Mouse (Mus musculus) hindbrain, embryonic 15.5 days (tissue): Measurements from ENCODE around the gene Egfr. TPM values are rescaled to one million over a fixed set of nuclear protein-coding genes. Genes with fewer than 3 reads are reported as not detected.

Experiments used
- ATAC-seq: fragments of 200-750 bp; cut with Nextera tagmentation; 2 replicates; pipeline ENCODE4 v1.8.0; 2017; ENCODE audit warnings: low read depth, moderate number of reproducible peaks, moderate TSS enrichment; ENCODE audit not compliant: low FRiP score
- H3K27ac ChIP-seq: fragments of 300-500 bp; sonication (generic); replicated peaks from 2 replicates; pipeline ENCODE4 v1.5.1; 2015; ENCODE audit warnings: mild to moderate bottlenecking, inconsistent platforms
- H3K27me3 ChIP-seq: fragments of 300-500 bp; sonication (generic); 2 replicates; pipeline ENCODE4 v1.6.1; 2015; ENCODE audit warnings: control low read depth, inconsistent platforms
- H3K36me3 ChIP-seq: fragments of 300-500 bp; sonication (generic); 2 replicates; pipeline ENCODE4 v1.6.1; 2015; ENCODE audit warnings: control low read depth, inconsistent platforms
- H3K4me1 ChIP-seq: fragments of 300-500 bp; sonication (generic); replicated peaks from 2 replicates; pipeline ENCODE4 v1.6.1; 2015; ENCODE audit warnings: control low read depth, inconsistent platforms
- H3K4me2 ChIP-seq: fragments of 300-500 bp; sonication (generic); 2 replicates; pipeline ENCODE4 v1.6.1; 2015; ENCODE audit warnings: moderate library complexity, mild to moderate bottlenecking, inconsistent platforms
- H3K4me3 ChIP-seq: fragments of 300-500 bp; sonication (generic); 2 replicates; pipeline ENCODE4 v1.5.1; 2015; ENCODE audit warnings: mild to moderate bottlenecking, inconsistent platforms
- H3K9ac ChIP-seq: fragments of 300-500 bp; sonication (generic); 2 replicates; pipeline ENCODE4 v1.6.1; 2015; ENCODE audit warnings: inconsistent platforms
- H3K9me3 ChIP-seq: fragments of 300-500 bp; sonication (generic); 2 replicates; pipeline ENCODE4 v1.6.1; 2016; ENCODE audit warnings: control low read depth, inconsistent platforms
- WGBS: fragments of 180-500 bp; shearing (Covaris S2); methylation state at CpG from one replicate; pipeline ENCODE4 v1.1.7; 2015; 5-methylcytosine and 5-hydroxymethylcytosine counted together
- polyA plus RNA-seq: library from polyadenylated mRNA; unstranded; fragments of >200 nt; fragmentation: Nextera tagmentation; extraction: Ambion mirVana; gene quantifications from 2 replicates; pipeline ENCODE4 v1.2.1, GENCODE M21; 2015

Gene Egfr
- polyA plus RNA-seq, 1 experiment from 2014 or later, result 7.3 TPM

GRCm38 (mm10) chr11:16914756-16915155 lies 162.8 kb downstream of the Egfr start:
- H3K27me3 ChIP-seq, result no peaks in the 10 kb centered on the region
- no peaks in the 10 kb centered on the region for H3K4me1 ChIP-seq
- no peaks in the 10 kb centered on the region for H3K9me3 ChIP-seq
- H3K4me3 ChIP-seq, result no peak overlapping the region
- no peak for ATAC-seq
- WGBS, result 74% methylated on average over 3 of the region's 3 CpGs
- no peak overlapping the region for H3K27ac ChIP-seq
- H3K36me3 ChIP-seq, result no peaks in the 10 kb centered on the region
- no peak overlapping the region for H3K4me2 ChIP-seq
- H3K9ac ChIP-seq, result no peak overlapping the region

DNA sequence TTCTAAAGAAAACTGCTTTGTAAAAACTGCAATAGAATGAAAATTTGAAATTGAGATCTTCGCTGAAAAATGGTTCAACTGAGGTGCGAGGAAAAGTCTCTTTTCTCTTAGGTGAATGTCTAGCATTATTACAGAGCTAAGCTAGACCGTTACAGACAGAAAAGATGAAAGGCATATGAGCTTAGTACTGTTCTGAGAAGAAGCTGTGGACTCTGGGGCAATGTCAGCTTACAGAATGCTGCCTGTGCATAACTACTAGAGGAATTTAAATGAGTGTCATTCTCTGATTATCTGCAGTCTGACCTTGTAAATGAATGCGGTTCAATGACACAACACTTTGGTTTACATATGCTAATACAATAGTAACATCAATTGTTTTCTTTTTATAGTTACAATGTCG lies 163.8 kb downstream of the Egfr start:
- H3K27ac ChIP-seq, result no peak overlapping the region
- no peak for ATAC-seq
- H3K27me3 ChIP-seq, result no peaks in the 10 kb centered on the region
- 65% methylated on average over 5 of the region's 5 CpGs for WGBS
- H3K4me3 ChIP-seq, result no peak overlapping the region
- H3K4me2 ChIP-seq, result no peak overlapping the region
- no peaks in the 10 kb centered on the region for H3K9me3 ChIP-seq
- no peak overlapping the region for H3K9ac ChIP-seq
- H3K36me3 ChIP-seq, result no peaks in the 10 kb centered on the region
- H3K4me1 ChIP-seq, result no peaks in the 10 kb centered on the region

DNA sequence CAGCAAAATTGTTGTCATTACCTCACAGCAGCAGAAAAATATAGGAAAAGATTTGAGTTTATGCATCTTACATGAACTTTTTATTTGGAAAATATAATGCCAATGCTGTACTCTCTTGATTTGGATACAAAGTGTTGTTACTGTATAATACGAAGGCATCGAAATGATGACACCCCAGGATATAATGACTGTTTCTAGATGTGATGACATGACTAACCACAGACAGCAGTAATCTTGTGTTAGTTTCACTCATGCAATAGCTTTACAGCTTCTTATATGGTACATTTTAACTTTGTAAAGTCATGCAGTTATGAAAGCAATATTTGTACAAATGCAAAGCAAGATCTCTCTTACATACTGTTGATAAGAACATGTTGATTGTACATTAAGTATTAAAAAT lies 165.5 kb downstream of the Egfr start:
- Histone ChIP-seq H3K27me3 (no peaks in the 10 kb centered on the region), H3K4me1 (no peaks in the 10 kb centered on the region), H3K9me3 (no peaks in the 10 kb centered on the region), H3K4me3 (no peak overlapping the region), H3K36me3 (no peaks in the 10 kb centered on the region), H3K4me2 (no peak overlapping the region), H3K27ac (no peak overlapping the region), H3K9ac (no peak overlapping the region)
- 96% methylated on average over 2 of the region's 2 CpGs for WGBS
- no peak for ATAC-seq

- Histone ChIP-seq H3K4me2 (no peak overlapping the region), H3K9ac (no peak overlapping the region), H3K27ac (no peak overlapping the region), H3K27me3 (no peaks in the 10 kb centered on the region), H3K9me3 (no peaks in the 10 kb centered on the region), H3K4me3 (no peak overlapping the region), H3K4me1 (no peaks in the 10 kb centered on the region), H3K36me3 (no peaks in the 10 kb centered on the region)
- 94% methylated on average over 3 of the region's 3 CpGs for WGBS
- no peak for ATAC-seq
Measured at GRCm38 (mm10) chr11:16932159-16932558, 180.2 kb downstream of the Egfr start.

GRCm38 (mm10) chr11:16935577-16936236 lies 183.7 kb downstream of the Egfr start:
- no peak overlapping the region for H3K27ac ChIP-seq

DNA sequence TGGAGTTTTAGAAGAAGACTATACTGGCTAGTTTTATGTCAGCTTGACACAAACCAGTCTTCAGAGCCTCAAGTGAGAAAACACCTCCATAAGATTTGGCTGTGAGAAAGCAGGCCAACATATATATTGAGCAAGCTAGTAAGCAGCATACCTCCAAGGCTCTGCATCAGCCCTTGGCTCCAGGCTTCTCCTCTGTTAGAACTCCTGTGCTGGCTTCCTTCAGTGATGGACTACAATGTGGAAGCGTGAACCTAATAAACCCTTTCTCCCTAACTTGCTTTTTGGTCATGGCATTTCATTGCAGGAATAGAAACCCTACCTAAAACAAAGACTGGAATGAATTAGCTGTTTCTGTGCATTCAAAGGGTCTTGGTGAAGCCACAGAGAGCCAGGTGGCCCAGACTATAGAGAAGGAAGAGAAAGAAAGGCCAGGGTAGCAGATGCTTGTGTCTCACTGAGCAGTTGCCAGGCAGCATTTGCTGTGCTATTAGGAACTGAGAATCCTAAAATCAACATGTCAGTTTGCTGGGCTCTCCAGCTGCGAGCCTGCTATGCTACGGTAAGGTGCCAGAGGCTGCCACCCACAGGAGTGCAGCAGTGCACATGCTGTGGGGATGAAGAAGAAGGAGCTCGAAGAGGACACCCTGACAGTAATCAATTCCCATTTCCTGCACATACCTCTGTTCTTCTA lies 189.2 kb downstream of the Egfr start:
- Histone ChIP-seq H3K27ac (peak overlapping the region; percentile 69), H3K4me3 (no peak overlapping the region), H3K9me3 (no peaks in the 10 kb centered on the region), H3K27me3 (no peaks in the 10 kb centered on the region), H3K9ac (no peak overlapping the region), H3K4me2 (no peak overlapping the region), H3K4me1 (peaks cover 10% of the 10 kb centered on the region), H3K36me3 (no peaks in the 10 kb centered on the region)
- WGBS, result 14% methylated on average over 4 of the region's 4 CpGs
- ATAC-seq, result peak; percentile 85

More at GRCm38 (mm10) chr11:16935577-16936236, 183.7 kb downstream of the Egfr start:
- Histone ChIP-seq H3K9ac (no peak overlapping the region), H3K4me2 (no peak overlapping the region), H3K4me3 (no peak overlapping the region), H3K27me3 (no peaks in the 10 kb centered on the region), H3K4me1 (no peaks in the 10 kb centered on the region), H3K36me3 (no peaks in the 10 kb centered on the region), H3K9me3 (no peaks in the 10 kb centered on the region)
- 61% methylated on average over 6 of the region's 6 CpGs for WGBS
- no peak; the same call in 1 of the 2 replicates for ATAC-seq

GRCm38 (mm10) chr11:16941973-16942452 lies 190.0 kb downstream of the Egfr start:
- H3K27ac ChIP-seq, result peak overlapping the region; percentile 69
- no peak overlapping the region for H3K4me2 ChIP-seq
- WGBS, result 30% methylated on average over 4 of the region's 4 CpGs
- H3K27me3 ChIP-seq, result no peaks in the 10 kb centered on the region
- H3K4me3 ChIP-seq, result no peak overlapping the region
- no peak overlapping the region for H3K9ac ChIP-seq
- H3K9me3 ChIP-seq, result no peaks in the 10 kb centered on the region
- peaks cover 10% of the 10 kb centered on the region for H3K4me1 ChIP-seq
- ATAC-seq, result peak; percentile 71; the same call in 1 of the 2 replicates
- H3K36me3 ChIP-seq, result no peaks in the 10 kb centered on the region

DNA sequence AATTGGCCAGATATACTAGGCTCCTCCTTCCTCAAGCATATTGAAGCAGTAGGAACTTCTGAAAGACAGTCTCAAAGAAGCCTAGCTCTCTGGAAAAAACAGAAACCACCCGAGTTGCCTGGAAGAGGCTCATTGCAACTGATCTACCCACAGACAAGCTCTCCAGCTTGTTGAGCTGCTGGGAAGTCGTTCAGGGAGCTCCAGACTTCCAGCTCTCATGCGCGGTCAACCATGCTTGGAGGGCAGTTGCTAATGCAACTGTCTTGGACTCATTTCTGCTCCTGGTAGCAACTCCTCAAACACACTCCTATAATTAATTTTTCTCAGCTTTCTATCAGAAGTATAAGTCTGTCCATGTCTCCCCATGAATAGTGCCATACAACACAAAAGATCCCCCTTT lies 191.0 kb downstream of the Egfr start:
- Histone ChIP-seq H3K27me3 (no peaks in the 10 kb centered on the region), H3K4me3 (no peak overlapping the region), H3K36me3 (no peaks in the 10 kb centered on the region), H3K9ac (no peak overlapping the region), H3K4me2 (no peak overlapping the region), H3K4me1 (peaks cover 10% of the 10 kb centered on the region), H3K27ac (no peak overlapping the region), H3K9me3 (no peaks in the 10 kb centered on the region)
- 91% methylated on average over 4 of the region's 4 CpGs for WGBS
- no peak for ATAC-seq

DNA sequence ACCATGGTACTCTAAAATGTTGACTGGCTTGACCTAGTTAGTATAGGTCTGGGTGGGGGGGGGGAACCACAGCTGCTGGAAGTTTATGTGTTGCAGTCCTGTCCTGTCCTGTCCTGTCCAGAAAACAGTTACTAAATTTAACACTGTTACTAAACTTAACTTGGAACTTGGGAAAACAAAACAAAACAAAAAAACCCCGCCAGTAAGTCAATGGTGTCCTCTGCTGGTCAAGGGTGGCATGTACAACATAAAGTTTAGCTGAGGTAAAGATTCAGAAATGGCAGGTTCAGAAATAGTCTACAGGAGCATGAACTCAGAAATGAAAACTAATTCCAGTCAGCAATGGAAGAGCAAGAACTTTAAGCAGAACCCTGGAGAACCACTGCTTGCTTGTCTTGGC lies 196.8 kb downstream of the Egfr start:
- WGBS, result 22% methylated on average over 1 of the region's 1 CpGs
- no peak for ATAC-seq

GRCm38 (mm10) chr11:16950226-16950975 lies 198.4 kb downstream of the Egfr start:
- peaks cover 13% of the 10 kb centered on the region; the same call in 1 of the 2 replicates for H3K4me1 ChIP-seq
- peak overlapping the region; percentile 61 for H3K4me3 ChIP-seq
- H3K27ac ChIP-seq, result no peak overlapping the region
- ATAC-seq, result no peak
- peak overlapping the region; percentile 58 for H3K4me2 ChIP-seq
- peak overlapping the region; percentile 22 for H3K9ac ChIP-seq
- no peaks in the 10 kb centered on the region for H3K27me3 ChIP-seq
- 51% methylated on average over 13 of the region's 13 CpGs for WGBS
- no peaks in the 10 kb centered on the region for H3K36me3 ChIP-seq
- H3K9me3 ChIP-seq, result no peaks in the 10 kb centered on the region

More for the DNA sequence above, 196.8 kb downstream of the Egfr start:
- no peak overlapping the region for H3K4me3 ChIP-seq
- H3K4me2 ChIP-seq, result no peak overlapping the region
- no peaks in the 10 kb centered on the region for H3K9me3 ChIP-seq
- H3K36me3 ChIP-seq, result no peaks in the 10 kb centered on the region
- peaks cover 13% of the 10 kb centered on the region; the same call in 1 of the 2 replicates for H3K4me1 ChIP-seq
- H3K27me3 ChIP-seq, result no peaks in the 10 kb centered on the region
- no peak overlapping the region for H3K27ac ChIP-seq
- no peak overlapping the region for H3K9ac ChIP-seq

DNA sequence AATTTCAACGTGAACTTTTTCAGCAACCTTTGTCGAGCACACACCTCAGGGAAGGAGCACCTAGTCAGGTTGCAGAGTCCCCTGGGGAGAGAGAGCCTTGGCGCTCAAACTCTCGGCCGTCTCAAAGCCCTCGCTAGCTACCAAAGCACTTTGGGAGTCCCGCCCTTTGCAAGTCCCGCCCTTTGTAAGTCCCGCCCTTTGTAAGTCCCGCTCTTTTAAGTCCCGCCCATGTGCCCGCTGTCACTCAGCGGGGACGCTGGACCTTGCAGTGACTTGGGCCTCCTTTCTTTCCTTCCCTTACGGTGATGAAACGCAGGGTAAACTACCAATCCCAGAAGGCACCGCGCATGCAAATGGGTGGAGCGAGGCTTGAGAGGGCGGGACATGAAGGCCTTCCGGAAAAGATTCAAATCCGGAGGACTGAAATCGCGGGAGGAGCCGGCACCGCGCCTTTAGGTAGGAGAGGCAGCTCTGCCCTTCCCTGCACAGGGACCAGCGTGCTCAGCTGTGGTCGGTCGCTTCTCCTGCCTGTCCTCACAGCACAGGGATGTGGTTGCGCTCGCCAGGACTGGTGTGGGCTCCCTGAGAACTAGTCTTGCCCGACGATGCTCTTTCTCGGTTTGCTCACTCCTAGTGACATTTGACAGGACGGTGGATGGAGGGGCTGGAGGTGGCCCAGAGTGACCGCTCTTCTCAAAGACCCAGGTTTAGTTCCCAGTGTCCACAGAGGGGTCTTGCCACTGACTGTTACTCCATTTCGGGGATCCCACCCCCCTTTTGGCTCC lies 199.2 kb downstream of the Egfr start, which contains the start of gene Fbxo48:
Fbxo48 (plus strand) TSS at position 400 of the 785 bp plus-strand sequence.
- Histone ChIP-seq H3K4me1 (peaks cover 13% of the 10 kb centered on the region; the same call in 1 of the 2 replicates), H3K4me3 (peak within 1 kb of the TSS; percentile 61), H3K9ac (peak within 1 kb of the TSS; percentile 50), H3K27me3 (no peaks in the 10 kb centered on the region), H3K4me2 (peak within 1 kb of the TSS; percentile 87), H3K9me3 (no peaks in the 10 kb centered on the region), H3K27ac (no peak within 1 kb of the TSS), H3K36me3 (no peaks in the 10 kb centered on the region)
- WGBS, result under 1% methylated on average over 38 of the region's 38 CpGs
- ATAC-seq, result peak; percentile 100
